Mouse (Mus musculus): ENCODE data around the gene Atp8b4.

DNA sequence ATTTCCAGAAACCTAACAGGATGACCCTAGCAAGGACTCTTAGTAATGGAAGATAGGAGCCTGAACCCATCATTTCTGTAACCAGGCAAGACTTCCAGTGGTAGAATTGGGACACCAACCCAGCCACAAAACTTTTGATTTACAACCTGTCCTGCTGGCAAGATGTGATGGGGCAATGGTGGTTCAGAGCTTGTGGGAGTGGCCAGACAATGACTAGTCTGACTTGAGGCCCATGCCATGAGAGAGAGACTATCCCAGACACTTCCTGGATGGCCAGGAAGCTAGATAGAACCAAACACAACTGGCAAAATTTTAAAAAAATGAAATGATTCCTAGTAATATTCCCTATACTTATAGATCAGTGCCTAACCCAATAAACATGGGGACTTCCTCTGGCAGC, 87.7 kb downstream of the Atp8b4 start:
- TF ChIP-seq CTCF (IDR thresholded peaks at IDR 0.05; ENCODE audit: low read depth, low read length): no peak
- no peak for TF ChIP-seq POLR2A (IDR thresholded peaks at IDR 0.05; ENCODE audit: insufficient read depth, low read length)
- TF ChIP-seq EP300 (IDR thresholded peaks at IDR 0.05; ENCODE audit: insufficient read depth, low read depth, low read length): no peak

Measured in ES-Bruce4 (cell line).